Mouse (Mus musculus) C2C12 (cell line): ENCODE results near the gene Tmem62.

ENCODE experiments used
- CEBPB ChIP-seq: IDR thresholded peaks from one replicate; pipeline ENCODE4 v1.6.1; 2011; ENCODE audit warnings: low read depth, mild to moderate bottlenecking, control low read depth, moderate library complexity
- CTCF ChIP-seq: IDR thresholded peaks from one replicate; pipeline ENCODE4 v1.5.1; 2011; ENCODE audit not compliant: control insufficient read depth, insufficient read depth, insufficient read length
- MAX ChIP-seq: IDR thresholded peaks from one replicate; pipeline ENCODE4 v1.6.1; 2011; ENCODE audit warnings: mild to moderate bottlenecking, control low read depth
- MYOD1 ChIP-seq: IDR thresholded peaks from one replicate; pipeline ENCODE4 v1.6.1; 2011; ENCODE audit warnings: low read depth; ENCODE audit not compliant: control insufficient read depth, insufficient read length

DNA sequence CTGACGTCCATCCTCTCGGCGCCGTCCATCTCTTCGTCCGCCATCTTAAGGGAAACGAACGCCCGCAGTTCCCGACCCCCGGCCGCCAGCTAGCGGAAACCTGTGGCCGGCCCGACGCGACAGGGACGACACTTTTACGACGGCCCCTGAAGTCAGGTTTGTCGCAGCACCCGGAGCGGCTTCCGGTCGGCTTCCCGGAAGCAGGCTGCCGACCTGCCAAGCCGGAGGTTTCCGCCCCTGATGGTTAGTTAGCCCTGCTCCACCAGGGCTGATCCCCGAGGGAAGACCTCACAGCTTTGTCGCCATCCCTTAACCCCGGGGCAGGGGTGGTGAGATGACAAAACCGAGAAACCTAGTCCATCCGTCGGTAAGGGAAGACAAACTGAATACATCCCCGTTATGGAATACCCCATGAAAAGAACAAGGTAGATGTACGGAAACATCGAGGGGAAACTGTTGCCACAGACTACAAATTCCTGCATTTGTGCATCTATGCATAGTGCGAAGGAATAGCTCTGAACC lies 6.2 kb upstream of the Tmem62 start, which contains the start of gene Ubr1:
- no peak for TF ChIP-seq CTCF
- TF ChIP-seq MAX: no peak
- no peak for TF ChIP-seq CEBPB
- no peak for TF ChIP-seq MYOD1
